Mouse (Mus musculus): ENCODE data around the gene Arf3. TPM values are rescaled to one million over a fixed set of nuclear protein-coding genes. Genes with fewer than 3 reads are reported as not detected.

The Arf3 gene
- total and polyA plus RNA-seq, 2 experiments from 2014 or later: 92.9 to 127 TPM

GRCm38 (mm10) chr15:98732006-98732531 is 30.9 kb downstream of the Arf3 start:
- 68% methylated on average over 8 of the region's 8 CpGs for WGBS

GRCm38 (mm10) chr15:98730790-98731189 is 32.2 kb downstream of the Arf3 start:
- no peak for TF ChIP-seq CTCF (IDR thresholded peaks at IDR 0.05; ENCODE audit: low read depth)

More at GRCm38 (mm10) chr15:98732006-98732531, 30.9 kb downstream of the Arf3 start:
- Histone ChIP-seq H3K4me1 (ENCODE audit: insufficient read depth, low read length) (0 out of 2 replicates have a peak, but pooled peaks cover 4% of the 10 kb centered on the region), H3K4me3 (ENCODE audit: low read length) (no peak overlapping the region), H3K27ac (no peak overlapping the region), H3K27me3 (ENCODE audit: insufficient read depth, low read length) (no peaks in the 10 kb centered on the region), H3K4me2 (ENCODE audit: low read depth, low read length) (no peak overlapping the region), H3K9me3 (ENCODE audit: low read length) (no peaks in the 10 kb centered on the region), H3K36me3 (ENCODE audit: insufficient read depth, low read length) (peaks cover 11% of the 10 kb centered on the region; the same call in 1 of the 2 replicates), H3K9ac (replicated peaks; ENCODE audit: low read length) (no peak overlapping the region)
- no peak for TF ChIP-seq CTCF (IDR thresholded peaks at IDR 0.05; ENCODE audit: low read depth)
- ATAC-seq (no peak), DNase-seq (ENCODE audit: low spot score) (no peak)

GRCm38 (mm10) chr15:98729791-98730545 is 33.0 kb downstream of the Arf3 start:
- Histone ChIP-seq H3K4me2 (ENCODE audit: low read depth, low read length) (no peak overlapping the region), H3K9ac (replicated peaks; ENCODE audit: low read length) (no peak overlapping the region), H3K27ac (no peak overlapping the region), H3K36me3 (ENCODE audit: insufficient read depth, low read length) (no peaks in the 10 kb centered on the region), H3K4me1 (ENCODE audit: insufficient read depth, low read length) (0 out of 2 replicates have a peak, but pooled peaks cover 4% of the 10 kb centered on the region), H3K27me3 (ENCODE audit: insufficient read depth, low read length) (no peaks in the 10 kb centered on the region), H3K9me3 (ENCODE audit: low read length) (no peaks in the 10 kb centered on the region), H3K4me3 (ENCODE audit: low read length) (no peak overlapping the region)
- DNase-seq (ENCODE audit: low spot score) (no peak), ATAC-seq (no peak)
- WGBS: 66% methylated on average over 7 of the region's 7 CpGs
- TF ChIP-seq CTCF (IDR thresholded peaks at IDR 0.05; ENCODE audit: low read depth): no peak

More at GRCm38 (mm10) chr15:98730790-98731189, 32.2 kb downstream of the Arf3 start:
- DNase-seq (ENCODE audit: low spot score) (no peak), ATAC-seq (no peak)
- Histone ChIP-seq H3K27me3 (ENCODE audit: insufficient read depth, low read length) (no peaks in the 10 kb centered on the region), H3K9ac (replicated peaks; ENCODE audit: low read length) (no peak overlapping the region), H3K4me1 (ENCODE audit: insufficient read depth, low read length) (0 out of 2 replicates have a peak, but pooled peaks cover 4% of the 10 kb centered on the region), H3K36me3 (ENCODE audit: insufficient read depth, low read length) (peaks cover under 1% of the 10 kb centered on the region; the same call in 1 of the 2 replicates), H3K27ac (no peak overlapping the region), H3K4me3 (ENCODE audit: low read length) (no peak overlapping the region), H3K9me3 (ENCODE audit: low read length) (no peaks in the 10 kb centered on the region), H3K4me2 (ENCODE audit: low read depth, low read length) (no peak overlapping the region)
- 84% methylated on average over 6 of the region's 6 CpGs for WGBS

GRCm38 (mm10) chr15:98728366-98728765 is 34.6 kb downstream of the Arf3 start:
- Histone ChIP-seq H3K9me3 (ENCODE audit: low read length) (no peaks in the 10 kb centered on the region), H3K4me1 (ENCODE audit: insufficient read depth, low read length) (peaks cover 4% of the 10 kb centered on the region; the same call in 1 of the 2 replicates), H3K27ac (no peak overlapping the region), H3K9ac (replicated peaks; ENCODE audit: low read length) (no peak overlapping the region), H3K4me3 (ENCODE audit: low read length) (peak overlapping the region; percentile 42), H3K27me3 (ENCODE audit: insufficient read depth, low read length) (no peaks in the 10 kb centered on the region), H3K4me2 (ENCODE audit: low read depth, low read length) (peak overlapping the region; percentile 99), H3K36me3 (ENCODE audit: insufficient read depth, low read length) (no peaks in the 10 kb centered on the region)
- DNase-seq (ENCODE audit: low spot score): no peak
- TF ChIP-seq CTCF (IDR thresholded peaks at IDR 0.05; ENCODE audit: low read depth): no peak
- ATAC-seq: no peak
- 43% methylated on average over 9 of the region's 9 CpGs for WGBS

- H3K4me1 ChIP-seq (ENCODE audit: insufficient read depth, low read length): peaks cover 4% of the 10 kb centered on the region; the same call in 1 of the 2 replicates
- H3K4me2 ChIP-seq (ENCODE audit: low read depth, low read length): peak within 1 kb of the TSS; percentile 99
- H3K4me3 ChIP-seq (ENCODE audit: low read length): peak within 1 kb of the TSS; percentile 42
- peak within 1 kb of the TSS; percentile 25 for H3K9ac ChIP-seq (replicated peaks; ENCODE audit: low read length)
- H3K9me3 ChIP-seq (ENCODE audit: low read length): no peaks in the 10 kb centered on the region
- no peak for TF ChIP-seq CTCF (IDR thresholded peaks at IDR 0.05; ENCODE audit: low read depth)
- no peaks in the 10 kb centered on the region for H3K27me3 ChIP-seq (ENCODE audit: insufficient read depth, low read length)
- H3K36me3 ChIP-seq (ENCODE audit: insufficient read depth, low read length): no peaks in the 10 kb centered on the region
- WGBS: under 1% methylated on average over 39 of the region's 39 CpGs
- H3K27ac ChIP-seq: no peak within 1 kb of the TSS
- DNase-seq (ENCODE audit: low spot score) (peak; percentile 68), ATAC-seq (peak; percentile 84)
These were observed 35.3 kb downstream of the Arf3 start, which contains the start of gene Fkbp11 for GRCm38 (mm10) chr15:98727443-98728321. Fkbp11 (minus strand) TSS chr15:98728198.

- Histone ChIP-seq H3K36me3 (ENCODE audit: insufficient read depth, low read length) (no peaks in the 10 kb centered on the region), H3K4me3 (ENCODE audit: low read length) (no peak overlapping the region; the same call in 1 of the 2 replicates), H3K9ac (replicated peaks; ENCODE audit: low read length) (no peak overlapping the region; the same call in 1 of the 2 replicates), H3K27me3 (ENCODE audit: insufficient read depth, low read length) (no peaks in the 10 kb centered on the region), H3K27ac (no peak overlapping the region), H3K4me1 (ENCODE audit: insufficient read depth, low read length) (peaks cover 4% of the 10 kb centered on the region; the same call in 1 of the 2 replicates), H3K9me3 (ENCODE audit: low read length) (no peaks in the 10 kb centered on the region), H3K4me2 (ENCODE audit: low read depth, low read length) (peak overlapping the region; percentile 99)
- 48% methylated on average over 7 of the region's 7 CpGs for WGBS
- no peak for DNase-seq (ENCODE audit: low spot score)
- TF ChIP-seq CTCF (IDR thresholded peaks at IDR 0.05; ENCODE audit: low read depth): no peak
- ATAC-seq: no peak
These were observed 36.3 kb downstream of the Arf3 start for GRCm38 (mm10) chr15:98726746-98727145.

Data from hindbrain, postnatal 0 days (tissue).